Mouse (Mus musculus) myocyte (in vitro differentiated cells): ENCODE data around the gene Sit1.

Experiments used
- CEBPB ChIP-seq: IDR thresholded peaks from 2 replicates; pipeline ENCODE4 v1.6.1; 2011; ENCODE audit warnings: mild to moderate bottlenecking, moderate library complexity; ENCODE audit not compliant: poor library complexity, insufficient read depth, severe bottlenecking
- E2F4 ChIP-seq: IDR thresholded peaks from one replicate; pipeline ENCODE4 v1.6.1; 2011; ENCODE audit warnings: mild to moderate bottlenecking, control low read depth, moderate library complexity; ENCODE audit not compliant: insufficient read depth
- MAX ChIP-seq: IDR thresholded peaks from one replicate; pipeline ENCODE4 v1.6.1; 2011; ENCODE audit warnings: low read depth, mild to moderate bottlenecking, control low read depth
- MYOD1 ChIP-seq, 3 experiments: IDR thresholded peaks; one replicate each; pipeline ENCODE4 v1.6.1; 2011; ENCODE audit warnings: control low read depth in 2 of 3, low read depth in 2 of 3, mild to moderate bottlenecking in 2 of 3, moderate library complexity in 1 of 3; ENCODE audit not compliant: insufficient read length in 2 of 3, control insufficient read depth in 1 of 3
- MYOG ChIP-seq, 3 experiments: IDR thresholded peaks; one replicate each; pipeline ENCODE4 v1.6.1; 2011; ENCODE audit warnings: control low read depth in 2 of 3, low read depth in 2 of 3, mild to moderate bottlenecking in 2 of 3; ENCODE audit not compliant: insufficient read length in 2 of 3, control insufficient read depth in 1 of 3, insufficient read depth in 1 of 3
- POLR2A ChIP-seq: IDR thresholded peaks from one replicate; pipeline ENCODE4 v1.6.1; 2011; ENCODE audit warnings: low read depth, mild to moderate bottlenecking, control low read depth, moderate library complexity; ENCODE audit not compliant: insufficient read length
- SRF ChIP-seq: IDR thresholded peaks from one replicate; pipeline ENCODE4 v1.6.1; 2011; ENCODE audit warnings: low read depth; ENCODE audit not compliant: control insufficient read depth, insufficient read length
- USF1 ChIP-seq: IDR thresholded peaks from one replicate; pipeline ENCODE4 v1.6.1; 2011; ENCODE audit warnings: low read depth, mild to moderate bottlenecking, control low read depth, moderate library complexity

- no peak for TF ChIP-seq POLR2A
- TF ChIP-seq E2F4: no peak
- no peak for TF ChIP-seq SRF
- no peak for TF ChIP-seq USF1
- TF ChIP-seq MAX: no peak
- TF ChIP-seq MYOG (IDR thresholded peaks at IDR 0.05; ENCODE audit: control insufficient read depth in 1 of 3, insufficient read depth in 1 of 3, insufficient read length in 2 of 3, low read depth in 2 of 3): no peak
- no peak for TF ChIP-seq CEBPB
- no peak for TF ChIP-seq MYOD1 (IDR thresholded peaks at IDR 0.05; ENCODE audit: control insufficient read depth in 1 of 3, insufficient read length in 2 of 3, low read depth in 2 of 3)
Observed at GRCm38 (mm10) chr4:43503041-43503440, 19.5 kb upstream of the Sit1 start.
